Mouse (Mus musculus) A20 (cell line): ENCODE measurements around the gene Nwd1.
"Not testable (repeated sequence)": the region's sequence is repeated elsewhere in the genome, so short reads cannot be mapped to it uniquely, and the experiment has no call there.

Experiments
- DNase-seq: peaks from one replicate; pipeline ENCODE4 v3.0.0-alpha.2; 2011; ENCODE audit warnings: low read depth, low spot score

Gene Nwd1

GRCm38 (mm10) chr8:72646060-72646767 is at the start of gene Nwd1:
Nwd1 (plus strand) TSS chr8:72646711.
- DNase-seq: no peak

GRCm38 (mm10) chr8:72642885-72643284 is 3.6 kb upstream of the Nwd1 start:
- DNase-seq: no peak

GRCm38 (mm10) chr8:72644601-72645000 is 1.9 kb upstream of the Nwd1 start:
- no peak for DNase-seq

- no peak for DNase-seq
Measured at GRCm38 (mm10) chr8:72646768-72647143, 245 bp downstream of the Nwd1 start.

GRCm38 (mm10) chr8:72650697-72651096 is 4.2 kb downstream of the Nwd1 start:
- DNase-seq: no peak

GRCm38 (mm10) chr8:72654565-72655521 is 8.3 kb downstream of the Nwd1 start:
- no peak for DNase-seq

GRCm38 (mm10) chr8:72655522-72655912 is 9.0 kb downstream of the Nwd1 start:
- no peak for DNase-seq

GRCm38 (mm10) chr8:72659967-72660366 is 13.5 kb downstream of the Nwd1 start:
- peak; percentile 33 for DNase-seq

GRCm38 (mm10) chr8:72664107-72664652 is 17.7 kb downstream of the Nwd1 start:
- DNase-seq: no peak

- DNase-seq: no peak
Measured at GRCm38 (mm10) chr8:72664757-72665156, 18.2 kb downstream of the Nwd1 start.

GRCm38 (mm10) chr8:72665405-72665804 is 18.9 kb downstream of the Nwd1 start:
- no peak for DNase-seq

- DNase-seq: no peak
Measured at GRCm38 (mm10) chr8:72668925-72669324, 22.4 kb downstream of the Nwd1 start.

- no peak for DNase-seq
Measured at GRCm38 (mm10) chr8:72672802-72673201, 26.3 kb downstream of the Nwd1 start.

GRCm38 (mm10) chr8:72674184-72674583 is 27.7 kb downstream of the Nwd1 start:
- peak; percentile 34 for DNase-seq

- DNase-seq: no peak
Measured at GRCm38 (mm10) chr8:72676436-72676835, 29.9 kb downstream of the Nwd1 start.

- not testable (repeated sequence) for DNase-seq
Measured at GRCm38 (mm10) chr8:72676844-72677243, 30.3 kb downstream of the Nwd1 start.

GRCm38 (mm10) chr8:72677331-72677730 is 30.8 kb downstream of the Nwd1 start:
- no peak for DNase-seq

GRCm38 (mm10) chr8:72680133-72680532 is 33.6 kb downstream of the Nwd1 start:
- peak; percentile 67 for DNase-seq

- DNase-seq: peak; percentile 37
Measured at GRCm38 (mm10) chr8:72682051-72682687, 35.7 kb downstream of the Nwd1 start.

- DNase-seq: peak; percentile 63
Measured at GRCm38 (mm10) chr8:72683010-72683521, 36.6 kb downstream of the Nwd1 start.

- not testable (repeated sequence) for DNase-seq
Measured at GRCm38 (mm10) chr8:72683572-72684099, 37.1 kb downstream of the Nwd1 start.
